Mouse (Mus musculus) urinary bladder, adult 18-20 months (tissue): Measurements from ENCODE around the gene Syngr1.
"Not testable (repeated sequence)": the region's sequence is repeated elsewhere in the genome, so short reads cannot be mapped to it uniquely, and the experiment has no call there.

ENCODE experiments used
- DNase-seq, 2 experiments: peaks; one replicate each; pipeline ENCODE4 v3.0.0; 2022; ENCODE audit warnings: low spot score in 2 of 2, mixed read lengths in 2 of 2

The Syngr1 gene

GRCm38 (mm10) chr15:80115866-80116794 lies 25.0 kb downstream of the Syngr1 start:
- DNase-seq = no peak

- no peak for DNase-seq
Observed at GRCm38 (mm10) chr15:80117154-80117553, 26.0 kb downstream of the Syngr1 start.

GRCm38 (mm10) chr15:80119076-80119475 lies 27.9 kb downstream of the Syngr1 start:
- no peak for DNase-seq

- DNase-seq = no peak
Observed at GRCm38 (mm10) chr15:80121721-80122325, 30.7 kb downstream of the Syngr1 start.

GRCm38 (mm10) chr15:80122431-80122830 lies 31.3 kb downstream of the Syngr1 start:
- not testable (repeated sequence) for DNase-seq

GRCm38 (mm10) chr15:80124651-80125050 lies 33.5 kb downstream of the Syngr1 start:
- no peak for DNase-seq

GRCm38 (mm10) chr15:80127191-80127590 lies 36.1 kb downstream of the Syngr1 start:
- no peak for DNase-seq

- DNase-seq = no peak
Observed at GRCm38 (mm10) chr15:80129982-80130381, 38.8 kb downstream of the Syngr1 start.

GRCm38 (mm10) chr15:80130689-80131088 lies 39.6 kb downstream of the Syngr1 start:
- DNase-seq = no peak

GRCm38 (mm10) chr15:80131421-80131820 lies 40.3 kb downstream of the Syngr1 start:
- no peak for DNase-seq

GRCm38 (mm10) chr15:80132452-80132851 lies 41.3 kb downstream of the Syngr1 start:
- DNase-seq = no peak

- peak; percentile 85 to 93 for DNase-seq
Observed at GRCm38 (mm10) chr15:80132993-80133586, 42.0 kb downstream of the Syngr1 start, which contains the start of gene Tab1. TSS of gene Tab1 (plus strand) at chr15:80133127.

- no peak for DNase-seq
Observed at GRCm38 (mm10) chr15:80133682-80134449, 42.7 kb downstream of the Syngr1 start.

GRCm38 (mm10) chr15:80134450-80134847 lies 43.3 kb downstream of the Syngr1 start:
- no peak for DNase-seq

GRCm38 (mm10) chr15:80135499-80135898 lies 44.4 kb downstream of the Syngr1 start:
- DNase-seq = no peak

GRCm38 (mm10) chr15:80136645-80137044 lies 45.5 kb downstream of the Syngr1 start:
- no peak for DNase-seq

- DNase-seq = no peak
Observed at GRCm38 (mm10) chr15:80137945-80138791, 47.0 kb downstream of the Syngr1 start.

GRCm38 (mm10) chr15:80140302-80140701 lies 49.2 kb downstream of the Syngr1 start:
- DNase-seq = no peak

GRCm38 (mm10) chr15:80140878-80141277 lies 49.7 kb downstream of the Syngr1 start:
- DNase-seq = no peak

GRCm38 (mm10) chr15:80142130-80142529 lies 51.0 kb downstream of the Syngr1 start:
- DNase-seq = no peak

GRCm38 (mm10) chr15:80143760-80144159 lies 52.6 kb downstream of the Syngr1 start:
- DNase-seq = no peak
